Mouse (Mus musculus): Measurements from ENCODE around the gene Ptpn3. TPM values are rescaled to one million over a fixed set of nuclear protein-coding genes. Genes with fewer than 3 reads are reported as not detected.

Ptpn3 gene
- polyA plus RNA-seq, 1 experiment from 2014 or later: 3.9 TPM

DNA sequence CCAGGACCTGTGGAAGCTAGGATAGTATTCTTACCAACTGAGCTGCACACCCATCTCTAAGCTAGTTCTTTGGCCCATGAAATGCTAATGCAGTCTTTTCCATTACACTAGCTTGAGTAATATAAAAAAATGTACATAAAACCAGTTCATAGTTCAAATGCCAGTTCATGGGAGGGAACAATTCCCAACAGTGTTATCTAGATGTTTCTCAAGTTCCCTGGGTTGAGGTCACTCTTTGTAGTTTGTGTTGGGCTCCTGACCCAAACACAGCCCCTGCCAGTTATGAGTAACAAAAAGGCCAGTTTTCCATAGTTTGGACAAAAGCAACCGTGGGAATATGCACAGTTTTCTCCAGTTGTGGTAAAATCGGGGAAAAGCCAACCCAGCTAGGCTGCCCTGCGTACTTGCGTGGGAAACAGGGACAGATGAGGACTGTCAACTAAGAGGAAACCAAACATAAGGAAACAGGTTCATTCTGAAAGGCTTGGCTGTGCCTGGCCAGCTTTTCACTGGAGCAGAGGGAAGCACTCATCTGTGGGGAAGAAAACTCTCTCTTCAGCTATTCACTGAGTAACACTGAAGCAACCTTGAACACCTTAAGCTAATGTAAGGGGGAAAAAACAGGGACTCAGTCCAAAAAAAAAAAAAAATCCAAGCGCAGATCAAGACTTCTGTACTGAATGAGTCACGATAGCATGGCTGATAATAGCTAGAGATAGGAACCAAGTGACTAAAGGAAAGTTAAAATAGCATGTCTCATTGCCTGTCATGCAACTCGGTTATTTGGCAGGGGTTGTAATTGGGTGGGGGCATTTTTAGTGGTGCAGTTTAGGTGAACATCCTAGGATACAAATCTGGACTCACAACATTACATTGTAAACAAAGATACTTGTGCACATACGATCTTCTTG lies 10.9 kb upstream of the Ptpn3 start:
- Histone ChIP-seq H3K4me2 (no peak overlapping the region), H3K4me3 (no peak overlapping the region), H3K9ac (no peak overlapping the region), H3K9me3 (no peaks in the 10 kb centered on the region), H3K4me1 (replicated peaks) (0 out of 2 replicates have a peak, but pooled peaks cover 5% of the 10 kb centered on the region), H3K27me3 (0 out of 2 replicates have a peak, but pooled peaks cover 12% of the 10 kb centered on the region), H3K27ac (no peak overlapping the region), H3K36me3 (no peaks in the 10 kb centered on the region)
- no peak for ATAC-seq (ENCODE audit: low FRiP score)
- 90% methylated on average over 8 of the region's 8 CpGs for WGBS

DNA sequence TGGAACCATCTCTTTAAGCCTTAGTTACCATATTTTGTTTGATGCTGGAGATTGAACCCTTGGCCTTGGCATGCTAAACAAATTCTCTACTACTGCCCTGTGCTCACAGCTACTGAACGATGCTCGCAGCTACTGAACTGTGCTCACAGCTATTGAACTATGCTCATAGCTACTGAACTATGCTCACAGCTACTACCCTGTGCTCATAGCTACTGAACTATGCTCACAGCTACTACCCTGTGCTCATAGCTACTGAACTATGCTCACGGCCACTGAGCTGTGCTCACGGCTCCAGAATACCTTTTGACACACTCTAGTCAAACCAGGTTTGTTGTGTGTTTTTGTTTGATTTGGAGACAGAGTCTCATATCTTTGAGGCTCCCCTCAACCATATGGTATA lies 10.1 kb upstream of the Ptpn3 start:
- no peak for ATAC-seq (ENCODE audit: low FRiP score)
- Histone ChIP-seq H3K27ac (no peak overlapping the region), H3K36me3 (no peaks in the 10 kb centered on the region), H3K4me2 (no peak overlapping the region), H3K27me3 (0 out of 2 replicates have a peak, but pooled peaks cover 12% of the 10 kb centered on the region), H3K4me1 (replicated peaks) (0 out of 2 replicates have a peak, but pooled peaks cover 5% of the 10 kb centered on the region), H3K9ac (no peak overlapping the region), H3K4me3 (no peak overlapping the region), H3K9me3 (no peaks in the 10 kb centered on the region)
- WGBS: 91% methylated on average over 4 of the region's 4 CpGs

DNA sequence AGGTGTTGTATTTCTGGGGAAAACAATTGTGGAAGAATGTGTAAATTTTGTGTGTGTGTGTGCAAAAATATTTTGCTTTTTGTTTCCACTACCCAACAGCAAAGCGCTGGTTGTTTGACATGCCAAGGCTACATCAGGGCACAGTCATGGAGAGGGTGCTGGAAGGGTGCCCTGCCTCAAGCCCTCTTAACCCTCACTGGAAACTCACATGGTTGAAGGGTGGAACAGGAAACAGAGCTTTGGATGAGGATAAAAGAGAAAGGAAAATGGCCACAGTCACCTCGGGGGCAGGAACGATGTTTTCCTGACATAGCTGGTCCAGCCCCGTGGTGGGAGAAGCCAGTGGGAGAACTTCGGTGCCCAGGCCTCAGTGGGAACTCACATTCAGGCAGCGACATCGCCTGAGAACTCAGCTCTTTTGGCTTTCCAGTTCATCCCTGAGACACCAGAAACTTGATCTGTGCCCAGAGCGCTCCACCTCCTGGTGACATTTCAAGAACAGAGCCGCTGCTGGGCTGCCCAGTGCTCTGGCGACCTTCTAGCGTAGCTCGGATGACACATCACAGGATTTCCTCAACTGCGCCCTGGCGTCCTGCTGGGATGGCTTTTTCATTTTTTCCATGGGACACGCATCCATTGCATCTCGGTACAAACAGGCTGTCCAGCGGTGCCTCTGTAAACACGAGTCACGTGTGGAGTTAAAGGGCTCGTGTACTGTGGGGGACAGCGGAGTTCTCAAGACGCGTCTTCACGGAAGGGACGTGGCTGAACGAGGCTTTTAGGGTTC lies 6.8 kb upstream of the Ptpn3 start:
- Histone ChIP-seq H3K9me3 (no peaks in the 10 kb centered on the region), H3K27ac (no peak overlapping the region), H3K36me3 (no peaks in the 10 kb centered on the region), H3K4me2 (peak overlapping the region; percentile 27), H3K27me3 (0 out of 2 replicates have a peak, but pooled peaks cover 12% of the 10 kb centered on the region), H3K4me1 (replicated peaks) (peaks cover 12% of the 10 kb centered on the region; the same call in 1 of the 2 replicates), H3K4me3 (no peak overlapping the region), H3K9ac (no peak overlapping the region)
- WGBS: 44% methylated on average over 26 of the region's 26 CpGs
- no peak for ATAC-seq (ENCODE audit: low FRiP score)

DNA sequence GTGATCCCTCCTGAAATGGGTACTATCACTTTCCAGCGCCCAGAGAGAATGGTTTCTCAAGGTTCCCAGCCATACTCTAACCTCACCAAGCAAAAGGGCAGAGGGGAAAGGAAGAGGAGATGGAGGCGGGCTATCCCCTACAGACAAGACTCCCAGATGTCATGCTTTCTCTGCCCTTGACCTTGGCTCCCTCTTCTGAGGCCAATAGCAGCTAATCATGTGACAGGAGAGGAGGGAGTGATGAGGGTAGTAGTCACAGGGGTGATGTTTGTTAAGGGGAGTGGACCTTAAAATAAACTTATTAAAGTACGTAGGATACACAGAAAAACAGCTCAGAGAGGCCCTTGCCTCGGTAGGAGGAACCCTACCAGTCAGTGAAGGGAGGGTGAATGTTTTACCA lies 6.1 kb upstream of the Ptpn3 start:
- Histone ChIP-seq H3K36me3 (no peaks in the 10 kb centered on the region), H3K4me3 (no peak overlapping the region), H3K9me3 (no peaks in the 10 kb centered on the region), H3K9ac (no peak overlapping the region), H3K27ac (no peak overlapping the region), H3K4me1 (replicated peaks) (peaks cover 12% of the 10 kb centered on the region; the same call in 1 of the 2 replicates), H3K4me2 (no peak overlapping the region), H3K27me3 (peaks cover 14% of the 10 kb centered on the region)
- 89% methylated on average over 4 of the region's 4 CpGs for WGBS
- no peak for ATAC-seq (ENCODE audit: low FRiP score)

DNA sequence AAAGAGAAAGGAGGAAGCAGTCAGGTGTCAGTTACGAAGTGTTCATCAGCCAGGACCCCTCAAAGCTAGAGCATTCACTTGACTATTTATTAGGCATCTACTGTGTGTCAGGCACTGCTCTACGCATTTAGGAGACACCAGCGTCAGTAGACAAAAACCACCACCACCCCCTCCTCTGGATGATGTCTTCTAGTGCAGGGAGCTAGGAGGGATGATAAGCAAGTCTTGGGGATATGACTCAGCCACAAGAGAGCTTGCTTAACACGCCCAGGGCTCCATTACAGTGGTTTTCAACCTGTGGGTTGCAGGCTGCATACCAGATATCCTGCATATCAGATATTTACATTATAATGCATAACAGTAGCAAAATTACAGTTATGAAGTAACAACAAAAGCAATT lies 4.6 kb upstream of the Ptpn3 start:
- peaks cover 19% of the 10 kb centered on the region; the same call in 1 of the 2 replicates for H3K4me1 ChIP-seq (replicated peaks)
- H3K4me3 ChIP-seq: no peak overlapping the region
- no peak for ATAC-seq (ENCODE audit: low FRiP score)
- H3K27me3 ChIP-seq: peaks cover 17% of the 10 kb centered on the region
- H3K9ac ChIP-seq: no peak overlapping the region
- no peaks in the 10 kb centered on the region for H3K36me3 ChIP-seq
- no peak overlapping the region for H3K4me2 ChIP-seq
- WGBS: 82% methylated on average over 4 of the region's 4 CpGs
- no peak overlapping the region for H3K27ac ChIP-seq
- H3K9me3 ChIP-seq: no peaks in the 10 kb centered on the region

DNA sequence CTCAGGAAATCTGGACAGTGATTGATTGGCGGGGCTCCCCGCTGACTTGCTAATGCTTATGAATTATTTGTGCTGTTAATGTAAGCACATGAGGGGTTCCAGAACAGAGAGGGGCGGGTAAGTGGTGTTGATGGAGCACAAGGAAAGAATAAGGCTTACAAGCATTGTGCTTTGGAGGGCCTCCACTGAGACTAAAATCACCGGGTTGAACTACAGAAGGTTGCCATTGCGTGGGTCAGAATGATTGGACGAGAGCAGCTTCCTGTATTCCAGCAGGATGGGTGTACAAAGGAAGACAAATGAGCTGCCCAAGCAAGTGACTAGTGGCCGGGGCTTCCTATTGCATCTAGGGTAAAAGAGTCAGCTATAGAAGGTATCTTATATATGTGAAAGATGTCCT lies 4.0 kb upstream of the Ptpn3 start:
- no peak for ATAC-seq (ENCODE audit: low FRiP score)
- H3K4me3 ChIP-seq: no peak overlapping the region
- 31% methylated on average over 7 of the region's 7 CpGs for WGBS
- no peaks in the 10 kb centered on the region for H3K36me3 ChIP-seq
- no peak overlapping the region for H3K27ac ChIP-seq
- no peaks in the 10 kb centered on the region for H3K9me3 ChIP-seq
- H3K4me1 ChIP-seq (replicated peaks): peaks cover 24% of the 10 kb centered on the region
- peaks cover 20% of the 10 kb centered on the region for H3K27me3 ChIP-seq
- H3K9ac ChIP-seq: no peak overlapping the region
- H3K4me2 ChIP-seq: no peak overlapping the region

DNA sequence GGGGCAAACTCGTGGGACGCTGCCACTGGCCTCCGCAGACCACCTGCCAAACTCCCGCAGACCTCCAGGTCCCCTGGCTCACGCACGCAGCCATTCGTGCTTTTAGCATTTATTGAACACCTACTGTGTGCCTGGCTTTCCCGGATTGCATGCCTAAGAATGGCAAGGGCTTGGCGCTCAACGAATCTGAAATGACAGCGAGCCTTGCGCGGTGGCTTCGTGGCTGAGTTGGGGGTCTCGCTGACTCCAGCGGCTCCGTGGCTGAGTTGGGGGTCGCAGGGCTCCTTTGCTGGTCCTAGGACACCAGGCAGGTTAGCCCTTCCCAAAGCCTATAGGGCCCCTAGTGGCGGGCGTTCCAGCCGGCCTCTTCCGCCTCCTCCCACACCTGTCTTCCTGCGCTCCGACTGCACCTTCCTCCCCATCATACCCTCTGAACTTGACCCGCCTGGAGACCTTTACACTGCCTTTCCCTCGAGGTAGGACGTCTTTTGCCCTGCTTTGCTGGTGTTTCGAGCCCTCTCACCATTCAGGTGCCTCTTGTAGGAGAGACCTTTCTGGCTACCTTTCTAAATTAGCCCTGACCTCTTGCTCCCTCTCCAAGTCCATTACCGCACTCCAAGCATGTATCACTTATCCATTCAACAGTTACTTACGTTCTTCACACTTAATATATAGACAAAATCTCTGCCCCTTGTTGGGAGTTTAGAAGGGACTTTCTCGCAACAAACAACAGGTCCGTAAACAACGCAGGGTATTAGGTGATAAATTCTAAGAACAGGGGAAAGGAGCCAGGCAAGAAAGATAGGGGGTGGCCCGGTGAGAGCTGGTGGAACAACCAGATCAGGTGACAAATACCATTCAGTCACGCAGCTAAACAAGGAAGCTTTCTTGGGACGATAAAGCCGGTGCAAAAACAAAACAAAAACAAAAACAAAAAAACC lies 898 bp downstream of the Ptpn3 start:
- 0 out of 2 replicates have a peak, but pooled peaks have one; percentile 18 for ATAC-seq (ENCODE audit: low FRiP score)
- peak overlapping the region; percentile 74 for H3K4me3 ChIP-seq
- H3K4me1 ChIP-seq (replicated peaks): peaks cover 51% of the 10 kb centered on the region
- peak overlapping the region; percentile 88 for H3K4me2 ChIP-seq
- H3K9ac ChIP-seq: peak overlapping the region; percentile 81
- peak overlapping the region; percentile 77 for H3K27ac ChIP-seq
- H3K36me3 ChIP-seq: no peaks in the 10 kb centered on the region
- under 1% methylated on average over 37 of the region's 37 CpGs for WGBS
- peaks cover 47% of the 10 kb centered on the region for H3K27me3 ChIP-seq
- no peaks in the 10 kb centered on the region for H3K9me3 ChIP-seq

DNA sequence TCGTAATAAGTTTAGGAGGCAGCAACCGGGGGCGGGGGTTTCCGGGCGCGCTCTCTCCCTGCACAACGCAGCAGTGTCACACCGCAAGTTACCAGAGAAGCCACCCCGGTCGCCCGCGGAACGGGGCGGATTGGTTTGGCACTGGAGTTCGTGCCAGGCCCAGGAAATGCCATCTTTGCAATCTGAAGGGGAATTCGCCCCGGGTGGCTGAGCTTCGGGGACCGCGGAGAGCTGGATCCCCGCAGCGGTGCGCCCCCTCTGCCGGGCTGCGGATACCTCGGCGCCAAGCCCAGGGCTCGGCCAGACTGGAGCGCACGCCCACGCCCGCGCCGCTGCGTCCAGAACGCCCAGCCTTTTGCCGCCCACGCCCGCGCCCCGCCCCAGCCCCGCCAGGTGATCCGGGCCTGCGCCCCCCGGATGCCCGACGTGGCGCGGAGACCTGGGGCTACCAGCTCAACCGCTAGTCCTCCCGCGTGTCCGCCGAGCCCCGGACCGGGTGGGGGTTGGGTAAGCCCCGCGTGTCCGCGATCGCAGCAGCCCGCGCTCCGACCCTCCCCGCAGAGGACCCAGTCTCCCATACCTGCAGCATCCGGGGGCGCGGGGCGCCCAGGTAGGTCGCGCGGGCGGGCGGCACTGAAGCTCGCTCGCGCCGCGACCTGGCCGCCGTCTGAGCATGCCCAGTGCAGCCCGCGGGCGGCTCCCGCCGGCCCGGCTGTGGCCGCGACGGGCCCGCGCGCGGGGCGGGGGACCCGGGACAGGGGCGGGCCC lies 1.8 kb downstream of the Ptpn3 start:
- Histone ChIP-seq H3K4me1 (replicated peaks) (peaks cover 44% of the 10 kb centered on the region), H3K27me3 (peaks cover 49% of the 10 kb centered on the region)
- ATAC-seq (ENCODE audit: low FRiP score): peak; percentile 52; the same call in 1 of the 2 replicates

DNA sequence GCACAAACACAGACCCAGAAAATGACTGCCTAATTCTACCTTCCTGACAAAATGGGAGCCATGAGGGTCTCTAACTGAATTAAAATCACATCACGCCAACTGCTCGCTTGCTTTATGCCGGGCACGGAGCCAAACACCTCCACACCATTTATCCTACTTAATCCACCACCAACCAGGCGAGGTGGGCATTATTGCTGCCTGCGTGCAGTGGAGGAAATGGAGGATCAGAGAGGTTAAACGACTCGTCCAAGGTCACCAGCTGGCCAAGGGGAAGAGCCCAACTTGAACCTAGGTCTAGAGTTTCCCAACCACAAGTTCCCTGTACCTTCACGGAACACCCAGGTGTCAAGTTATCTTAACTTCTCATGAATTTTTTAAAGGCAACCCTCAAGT lies 2.3 kb downstream of the Ptpn3 start:
- ATAC-seq (ENCODE audit: low FRiP score): no peak
- WGBS: 1% methylated on average over 9 of the region's 9 CpGs

More for the DNA sequence above, 1.8 kb downstream of the Ptpn3 start:
- under 1% methylated on average over 96 of the region's 97 CpGs for WGBS
- Histone ChIP-seq H3K9me3 (no peaks in the 10 kb centered on the region), H3K36me3 (no peaks in the 10 kb centered on the region), H3K9ac (peak overlapping the region; percentile 81), H3K4me2 (peak overlapping the region; percentile 88), H3K4me3 (peak overlapping the region; percentile 74), H3K27ac (peak overlapping the region; percentile 60)

DNA sequence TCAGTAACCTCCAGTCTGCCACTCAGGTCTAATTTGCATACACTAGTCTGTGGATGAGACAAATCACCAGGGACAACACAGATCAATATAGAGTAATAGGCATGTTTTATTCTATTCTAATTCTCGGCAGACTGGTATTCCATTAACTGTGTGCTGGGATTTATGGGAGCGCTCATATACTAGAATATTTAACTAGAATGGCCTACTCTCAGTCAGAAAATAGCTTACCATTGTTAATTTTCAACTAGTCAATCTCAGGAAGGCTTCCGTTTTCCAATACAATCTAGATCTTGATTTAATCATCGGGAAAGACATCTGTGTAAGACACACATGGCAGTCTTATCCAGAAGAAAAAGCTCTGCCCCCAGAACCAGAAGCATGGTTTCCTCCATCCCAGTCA lies 3.5 kb downstream of the Ptpn3 start:
- no peak for ATAC-seq (ENCODE audit: low FRiP score)
- no peak overlapping the region for H3K27ac ChIP-seq
- H3K9ac ChIP-seq: no peak overlapping the region
- H3K4me1 ChIP-seq (replicated peaks): peaks cover 44% of the 10 kb centered on the region
- H3K4me3 ChIP-seq: no peak overlapping the region
- H3K27me3 ChIP-seq: peaks cover 49% of the 10 kb centered on the region
- 50% methylated on average over 4 of the region's 4 CpGs for WGBS
- H3K36me3 ChIP-seq: no peaks in the 10 kb centered on the region
- no peaks in the 10 kb centered on the region for H3K9me3 ChIP-seq
- H3K4me2 ChIP-seq: 0 out of 2 replicates have a peak overlapping the region, but pooled peaks have one; percentile 88

More for the DNA sequence above, 2.3 kb downstream of the Ptpn3 start:
- Histone ChIP-seq H3K27ac (peak overlapping the region; percentile 40), H3K9ac (peak overlapping the region; percentile 81; the same call in 1 of the 2 replicates), H3K27me3 (peaks cover 49% of the 10 kb centered on the region), H3K4me2 (peak overlapping the region; percentile 88), H3K4me1 (replicated peaks) (peaks cover 44% of the 10 kb centered on the region), H3K9me3 (no peaks in the 10 kb centered on the region), H3K36me3 (no peaks in the 10 kb centered on the region), H3K4me3 (peak overlapping the region; percentile 74)

All from hindbrain, embryonic 13.5 days (tissue).